ENCODE assay signal across 10 mouse cellular contexts in genomic region chr2:179787256-179787655, GRCm38 (mm10).
A peak's percentile ranks its signal among the peaks of the same experiment; 100 is the strongest.
DNase-seq lines count a peak whose midpoint lies in the region; ATAC-seq and TF ChIP-seq lines count a peak whose summit lies in the region.
"Had no signal": no experiment of that assay in that cellular context is flagged by ENCODE, and none has a peak within 500 bp of the region (broad histone marks: within the 10 kb centered on the region; RNA-seq: fewer than 3 reads in every experiment).

No protein-coding gene starts in this region.

- no peak overlapping the region for H3K27ac ChIP-seq in kidney, embryonic 15.5 days
- H3K27ac ChIP-seq in forebrain, embryonic 11.5 days (ENCODE audit: low read depth, low read length), result peak overlapping the region; percentile 71
- H3K27ac ChIP-seq in hindbrain, postnatal 0 days, result peak overlapping the region; percentile 58
- H3K27ac ChIP-seq: kidney, postnatal 0 days; liver, embryonic 14.5 days had no signal

- no peaks in the 10 kb centered on the region for H3K27me3 ChIP-seq in kidney, embryonic 15.5 days
- no peaks in the 10 kb centered on the region for H3K27me3 ChIP-seq in forebrain, embryonic 11.5 days (ENCODE audit: control insufficient read depth, insufficient read depth, low read length)
- no peaks in the 10 kb centered on the region for H3K27me3 ChIP-seq in hindbrain, postnatal 0 days (ENCODE audit: insufficient read depth, low read length)
- H3K27me3 ChIP-seq: CH12.LX had no signal

- H3K9me3 ChIP-seq in kidney, embryonic 15.5 days (replicated peaks), result no peaks in the 10 kb centered on the region
- H3K9me3 ChIP-seq in forebrain, embryonic 11.5 days (ENCODE audit: control insufficient read depth, low read length), result no peaks in the 10 kb centered on the region
- no peaks in the 10 kb centered on the region for H3K9me3 ChIP-seq in hindbrain, postnatal 0 days (ENCODE audit: low read length)

- H3K4me1 ChIP-seq in kidney, embryonic 15.5 days, result peaks cover 10% of the 10 kb centered on the region; the same call in 1 of the 2 replicates
- H3K4me1 ChIP-seq in forebrain, embryonic 11.5 days (replicated peaks; ENCODE audit: control insufficient read depth, insufficient read depth, low read length), result peaks cover 25% of the 10 kb centered on the region
- H3K4me1 ChIP-seq in hindbrain, postnatal 0 days (ENCODE audit: insufficient read depth, low read length), result peaks cover 16% of the 10 kb centered on the region

- no peak overlapping the region for H3K4me3 ChIP-seq in kidney, embryonic 15.5 days (replicated peaks)
- H3K4me3 ChIP-seq in forebrain, embryonic 11.5 days (ENCODE audit: low read depth, low read length), result no peak overlapping the region
- H3K4me3 ChIP-seq in hindbrain, postnatal 0 days (ENCODE audit: low read length), result no peak overlapping the region

- ATAC-seq in kidney, embryonic 15.5 days (replicated peaks; ENCODE audit: low FRiP score), result peak; percentile 12; the same call in 1 of the 2 replicates
- peak; percentile 82 for ATAC-seq in forebrain, embryonic 11.5 days (replicated peaks; ENCODE audit: low FRiP score)
- ATAC-seq in hindbrain, postnatal 0 days, result peak; percentile 75

- H3K9ac ChIP-seq in kidney, embryonic 15.5 days, result no peak overlapping the region
- H3K9ac ChIP-seq in forebrain, embryonic 11.5 days (ENCODE audit: low read length), result no peak overlapping the region; the same call in 1 of the 2 replicates
- no peak overlapping the region for H3K9ac ChIP-seq in hindbrain, postnatal 0 days (replicated peaks; ENCODE audit: low read length)
- H3K9ac ChIP-seq: liver, embryonic 14.5 days had no signal

- no peak for TF ChIP-seq CTCF in hindbrain, postnatal 0 days (IDR thresholded peaks at IDR 0.05; ENCODE audit: low read depth)

- H3K4me2 ChIP-seq in kidney, embryonic 15.5 days, result 0 out of 2 replicates have a peak overlapping the region, but pooled peaks have one; percentile 1
- peak overlapping the region; percentile 27; the same call in 1 of the 2 replicates for H3K4me2 ChIP-seq in forebrain, embryonic 11.5 days (ENCODE audit: low read depth, low read length, severe bottlenecking)
- H3K4me2 ChIP-seq in hindbrain, postnatal 0 days (ENCODE audit: low read depth, low read length), result peak overlapping the region; percentile 37

- H3K36me3 ChIP-seq in kidney, embryonic 15.5 days, result no peaks in the 10 kb centered on the region
- no peaks in the 10 kb centered on the region for H3K36me3 ChIP-seq in forebrain, embryonic 11.5 days (ENCODE audit: control insufficient read depth, insufficient read depth, low read length)
- no peaks in the 10 kb centered on the region for H3K36me3 ChIP-seq in hindbrain, postnatal 0 days (ENCODE audit: insufficient read depth, low read length)

- 39% methylated on average over 18 of the region's 18 CpGs for WGBS in kidney, embryonic 15.5 days
- 25% methylated on average over 18 of the region's 18 CpGs for WGBS in forebrain, embryonic 11.5 days
- 12% methylated on average over 18 of the region's 18 CpGs for WGBS in hindbrain, postnatal 0 days

- no peak for DNase-seq in kidney, postnatal 14 days
- peak; percentile 79 for DNase-seq in forebrain, embryonic 11.5 days (ENCODE audit: low spot score)
- peak; percentile 77 for DNase-seq in hindbrain, postnatal 0 days (ENCODE audit: low spot score)
- peak; percentile 77 for DNase-seq in retina, embryonic 14.5 days (ENCODE audit: low spot score)
- DNase-seq in adrenal gland, postnatal 10 days, result no peak
- DNase-seq in right cerebral cortex, postnatal 36 days (ENCODE audit: low spot score in 2 of 2), result no peak

Comparison
In these comparisons a context has a peak if more than half of its experiments do, and no peak if none do; other contexts are left out.
1. ATAC-seq: peak in every context shown above with its lines; median percentile 82 in forebrain, embryonic 11.5 days; 75 in hindbrain, postnatal 0 days; 12 in kidney, embryonic 15.5 days.
2. DNase-seq: peak in forebrain, embryonic 11.5 days (single experiment), hindbrain, postnatal 0 days (single experiment) and retina, embryonic 14.5 days (single experiment); none in kidney, postnatal 14 days (single experiment), adrenal gland, postnatal 10 days (single experiment) and right cerebral cortex, postnatal 36 days (0 of 2).
3. Peak in every context shown above with its lines, with median percentiles within 50 percentile points of each other: H3K4me2 ChIP-seq.